10 mouse cellular contexts compared by ENCODE assay signal in the genomic region with DNA sequence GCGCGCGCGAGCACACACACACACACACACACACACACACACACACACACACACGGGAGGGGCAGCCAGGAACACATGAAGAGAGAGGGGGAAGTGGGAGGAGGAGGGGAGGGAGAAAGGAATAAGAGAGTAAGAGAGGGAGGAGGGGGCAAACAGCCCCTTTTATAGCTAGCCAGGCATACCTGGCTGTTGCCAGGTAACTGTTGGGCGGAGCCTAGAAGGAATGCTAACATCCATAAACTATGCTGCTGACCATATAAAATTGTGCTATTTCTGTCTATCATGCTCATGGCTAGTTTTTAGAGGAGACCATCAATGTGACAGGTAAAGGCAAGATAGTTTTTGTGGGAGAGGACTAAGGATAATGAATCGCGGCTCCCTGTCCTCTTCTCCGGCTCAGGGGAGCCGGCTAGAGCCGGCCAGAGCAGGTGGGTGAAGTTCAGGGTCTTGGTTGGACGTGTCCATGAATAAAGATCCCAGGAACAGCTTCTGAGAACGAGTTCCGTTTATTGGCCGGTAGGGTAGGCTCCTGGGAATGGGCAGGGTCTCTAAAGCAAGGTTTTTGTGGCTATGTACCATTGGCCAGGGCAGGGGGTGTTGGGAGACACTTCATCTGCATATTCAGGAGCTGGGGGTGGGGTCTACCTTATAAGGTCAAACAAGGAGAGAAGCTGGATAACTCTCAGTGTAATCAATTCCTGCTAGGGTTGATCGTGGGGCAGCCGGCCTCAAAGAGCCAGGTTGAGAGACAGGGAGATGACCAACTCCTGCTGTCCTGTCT. TPM values are rescaled to one million over a fixed set of nuclear protein-coding genes. Genes with fewer than 3 reads are reported as not detected.
DNase-seq lines count a peak whose midpoint lies in the region; ATAC-seq and TF ChIP-seq lines count a peak whose summit lies in the region.
"Had no signal": no experiment of that assay in that cellular context is flagged by ENCODE, and none has a peak within 500 bp of the region (broad histone marks: within the 10 kb centered on the region; RNA-seq: fewer than 3 reads in every experiment).

No protein-coding gene starts in this region.

- H3K27me3 ChIP-seq in kidney, adult 2 months (replicated peaks; ENCODE audit: control insufficient read depth, insufficient read depth, low read length), result no peaks in the 10 kb centered on the region
- H3K27me3 ChIP-seq in embryonic facial prominence, embryonic 10.5 days (replicated peaks; ENCODE audit: low read depth, poor library complexity, severe bottlenecking), result peaks cover 4% of the 10 kb centered on the region; the same call in 1 of the 2 replicates
- H3K27me3 ChIP-seq in intestine, postnatal 0 days (replicated peaks; ENCODE audit: control insufficient read depth, insufficient read depth, low read length), result no peaks in the 10 kb centered on the region
- no peaks in the 10 kb centered on the region for H3K27me3 ChIP-seq in midbrain, embryonic 14.5 days (ENCODE audit: control insufficient read depth, insufficient read depth, low read length)

- H3K9me3 ChIP-seq in embryonic facial prominence, embryonic 10.5 days, result no peaks in the 10 kb centered on the region
- no peaks in the 10 kb centered on the region for H3K9me3 ChIP-seq in intestine, postnatal 0 days (ENCODE audit: control insufficient read depth)
- no peaks in the 10 kb centered on the region for H3K9me3 ChIP-seq in midbrain, embryonic 14.5 days (ENCODE audit: control insufficient read depth, low read length)
- H3K9me3 ChIP-seq: G1E had no signal

- peak; percentile 2 for DNase-seq in kidney, adult 2 months
- DNase-seq in kidney, adult 9 months, result no peak
- peak; percentile 53 for DNase-seq in embryonic facial prominence, embryonic 10.5 days (ENCODE audit: low spot score)
- no peak for DNase-seq in midbrain, embryonic 14.5 days
- DNase-seq in right cerebral cortex, postnatal 4 days, result no peak
- no peak for DNase-seq in urinary bladder, postnatal 25 days (ENCODE audit: low spot score)
- no peak for DNase-seq in left cerebral cortex, postnatal 14 days (ENCODE audit: low spot score in 2 of 2)
- DNase-seq: heart, postnatal 10 days had no signal

- peak overlapping the region; percentile 59 for H3K4me2 ChIP-seq in intestine, postnatal 0 days (replicated peaks; ENCODE audit: low read depth)
- peak overlapping the region; percentile 15 for H3K4me2 ChIP-seq in midbrain, embryonic 14.5 days (ENCODE audit: low read length)

- intact Hi-C loops in left cerebral cortex, postnatal 14 days (cut with DNase I), result no loop called here

- H3K4me3 ChIP-seq in kidney, adult 2 months (ENCODE audit: insufficient read depth, low read depth, low read length), result no peak overlapping the region
- H3K4me3 ChIP-seq in embryonic facial prominence, embryonic 10.5 days, result peak overlapping the region; percentile 44
- H3K4me3 ChIP-seq in intestine, postnatal 0 days (ENCODE audit: low read depth, low read length), result 0 out of 2 replicates have a peak overlapping the region, but pooled peaks have one; percentile 7
- H3K4me3 ChIP-seq in midbrain, embryonic 14.5 days (replicated peaks; ENCODE audit: low read depth, low read length), result no peak overlapping the region

- no peak overlapping the region for H3K27ac ChIP-seq in kidney, adult 2 months (ENCODE audit: insufficient read depth, low read depth, low read length)
- H3K27ac ChIP-seq in embryonic facial prominence, embryonic 10.5 days (replicated peaks), result peak overlapping the region; percentile 41; the same call in 1 of the 2 replicates
- H3K27ac ChIP-seq in intestine, postnatal 0 days (ENCODE audit: low read depth, low read length), result no peak overlapping the region
- H3K27ac ChIP-seq in midbrain, embryonic 14.5 days (replicated peaks; ENCODE audit: low read depth, low read length), result no peak overlapping the region

- no peaks in the 10 kb centered on the region for H3K36me3 ChIP-seq in kidney, adult 2 months (ENCODE audit: control insufficient read depth, insufficient read depth, low read length)
- H3K36me3 ChIP-seq in embryonic facial prominence, embryonic 10.5 days (replicated peaks), result no peaks in the 10 kb centered on the region
- no peaks in the 10 kb centered on the region for H3K36me3 ChIP-seq in intestine, postnatal 0 days (ENCODE audit: control insufficient read depth, insufficient read depth)
- no peaks in the 10 kb centered on the region for H3K36me3 ChIP-seq in midbrain, embryonic 14.5 days (ENCODE audit: control insufficient read depth, insufficient read depth, low read length)
- H3K36me3 ChIP-seq: G1E had no signal

- TF ChIP-seq CTCF in kidney, adult 2 months (conservative IDR thresholded peaks at IDR 0.05; ENCODE audit: insufficient read depth, insufficient read length, low read depth, low read length), result no peak
- TF ChIP-seq CTCF in intestine, postnatal 0 days (IDR thresholded peaks at IDR 0.05; ENCODE audit: low read depth), result no peak

- no peak; the same call in 1 of the 2 replicates for ATAC-seq in intestine, postnatal 0 days
- ATAC-seq in midbrain, embryonic 14.5 days (ENCODE audit: low FRiP score, low TSS enrichment), result no peak

- 15% methylated on average over 17 of the region's 17 CpGs for WGBS in kidney, adult 2 months
- 19% methylated on average over 17 of the region's 17 CpGs for WGBS in embryonic facial prominence, embryonic 10.5 days
- WGBS in intestine, postnatal 0 days, result 19% methylated on average over 17 of the region's 17 CpGs
- 21% methylated on average over 17 of the region's 17 CpGs for WGBS in midbrain, embryonic 14.5 days

- no peaks in the 10 kb centered on the region for H3K4me1 ChIP-seq in kidney, adult 2 months (ENCODE audit: control insufficient read depth, insufficient read depth, low read length)
- H3K4me1 ChIP-seq in embryonic facial prominence, embryonic 10.5 days, result peaks cover 20% of the 10 kb centered on the region
- H3K4me1 ChIP-seq in intestine, postnatal 0 days (replicated peaks; ENCODE audit: control insufficient read depth, insufficient read depth, low read length), result no peaks in the 10 kb centered on the region; the same call in 1 of the 2 replicates
- peaks cover 17% of the 10 kb centered on the region; the same call in 1 of the 2 replicates for H3K4me1 ChIP-seq in midbrain, embryonic 14.5 days (ENCODE audit: control insufficient read depth, insufficient read depth, low read length)

- TF ChIP-seq POLR2A in kidney, adult 2 months (IDR thresholded peaks at IDR 0.05; ENCODE audit: low read depth, low read length), result no peak

- no peak overlapping the region for H3K9ac ChIP-seq in intestine, postnatal 0 days (ENCODE audit: low read depth, low read length)
- H3K9ac ChIP-seq in midbrain, embryonic 14.5 days (replicated peaks; ENCODE audit: low read length), result no peak overlapping the region

RNA-seq across cellular contexts. Expression of gene Trub1, which starts 34.7 kb away (rescaled TPM):
- polyA plus RNA-seq in kidney, adult 2 months (2012; rRNA removed), result 5.7 and 6.7 TPM in 2 replicates
- 21.7 and 25.6 TPM in 2 replicates for polyA plus RNA-seq in embryonic facial prominence, embryonic 10.5 days (2016; fragmentation: Nextera tagmentation; extraction: Ambion mirVana)
- 7.1 and 7.7 TPM in 2 replicates for polyA plus RNA-seq in intestine, postnatal 0 days (2015; fragmentation: Nextera tagmentation; extraction: Ambion mirVana)
- polyA plus RNA-seq in midbrain, embryonic 14.5 days (2014; fragmentation: Nextera tagmentation; extraction: Ambion mirVana), result 13.1 and 15.6 TPM in 2 replicates
- total RNA-seq in left cerebral cortex, postnatal 14 days (2021), result 10 to 100 TPM; 15.8 to 17.5 TPM

RNA-seq across cellular contexts. Expression of gene Fam160b1, which starts 57.5 kb away (rescaled TPM):
- 7.3 and 8.0 TPM in 2 replicates for polyA plus RNA-seq in kidney, adult 2 months (2012; rRNA removed)
- polyA plus RNA-seq in embryonic facial prominence, embryonic 10.5 days (2016; fragmentation: Nextera tagmentation; extraction: Ambion mirVana), result 12.6 and 13.1 TPM in 2 replicates
- 13.9 and 14.9 TPM in 2 replicates for polyA plus RNA-seq in intestine, postnatal 0 days (2015; fragmentation: Nextera tagmentation; extraction: Ambion mirVana)
- polyA plus RNA-seq in midbrain, embryonic 14.5 days (2014; fragmentation: Nextera tagmentation; extraction: Ambion mirVana), result 16.2 and 18.6 TPM in 2 replicates
- 10 to 100 TPM; 22.6 to 23.5 TPM for total RNA-seq in left cerebral cortex, postnatal 14 days (2021)

Comparison
In these comparisons a context has a peak if more than half of its experiments do, and no peak if none do; other contexts are left out.
1. DNase-seq: peak in kidney, adult 2 months (single experiment) and embryonic facial prominence, embryonic 10.5 days (single experiment); none in kidney, adult 9 months (single experiment), midbrain, embryonic 14.5 days (single experiment), right cerebral cortex, postnatal 4 days (single experiment), urinary bladder, postnatal 25 days (single experiment) and left cerebral cortex, postnatal 14 days (0 of 2).
2. H3K4me3 ChIP-seq: peak in embryonic facial prominence, embryonic 10.5 days (single experiment) and intestine, postnatal 0 days (single experiment); none in kidney, adult 2 months (single experiment) and midbrain, embryonic 14.5 days (single experiment).